Mouse (Mus musculus): Measurements from ENCODE around the gene Fth1.

GRCm38 (mm10) chr19:10013913-10014312 lies 33.5 kb downstream of the Fth1 start:
- TF ChIP-seq GATA2 (IDR thresholded peaks at IDR 0.05; ENCODE audit: borderline replicate concordance, low read depth, low read length): no peak
- no peak for TF ChIP-seq CTCF (IDR thresholded peaks at IDR 0.05; ENCODE audit: low read depth, low read length)

All from G1E (cell line).